Mouse (Mus musculus): ENCODE measurements around the gene Rad23b. TPM values are rescaled to one million over a fixed set of nuclear protein-coding genes. Genes with fewer than 3 reads are reported as not detected.

The Rad23b gene
- polyA plus RNA-seq, 1 experiment from 2014 or later: 67.2 TPM

GRCm38 (mm10) chr4:55370127-55370526 is 20.3 kb downstream of the Rad23b start:
- WGBS: 94% methylated on average over 3 of the region's 3 CpGs
- Histone ChIP-seq H3K27ac (ENCODE audit: low read length) (no peak overlapping the region), H3K4me2 (ENCODE audit: low read depth, low read length) (no peak overlapping the region), H3K9me3 (replicated peaks; ENCODE audit: control insufficient read depth, low read length) (no peaks in the 10 kb centered on the region), H3K36me3 (ENCODE audit: control insufficient read depth, insufficient read depth, low read length) (0 out of 2 replicates have a peak, but pooled peaks cover 5% of the 10 kb centered on the region), H3K27me3 (ENCODE audit: control insufficient read depth, insufficient read depth, low read length) (no peaks in the 10 kb centered on the region), H3K4me1 (ENCODE audit: control insufficient read depth, insufficient read depth, low read length) (no peaks in the 10 kb centered on the region), H3K4me3 (replicated peaks; ENCODE audit: low read length) (no peak overlapping the region), H3K9ac (ENCODE audit: low read length) (no peak overlapping the region)
- no peak for ATAC-seq (ENCODE audit: insufficient read depth, low FRiP score)

- ATAC-seq (ENCODE audit: insufficient read depth, low FRiP score): no peak
- Histone ChIP-seq H3K4me3 (replicated peaks; ENCODE audit: low read length) (no peak overlapping the region), H3K36me3 (ENCODE audit: control insufficient read depth, insufficient read depth, low read length) (0 out of 2 replicates have a peak, but pooled peaks cover 5% of the 10 kb centered on the region), H3K9ac (ENCODE audit: low read length) (no peak overlapping the region), H3K27me3 (ENCODE audit: control insufficient read depth, insufficient read depth, low read length) (no peaks in the 10 kb centered on the region), H3K4me1 (ENCODE audit: control insufficient read depth, insufficient read depth, low read length) (no peaks in the 10 kb centered on the region), H3K27ac (ENCODE audit: low read length) (no peak overlapping the region), H3K4me2 (ENCODE audit: low read depth, low read length) (no peak overlapping the region), H3K9me3 (replicated peaks; ENCODE audit: control insufficient read depth, low read length) (no peaks in the 10 kb centered on the region)
- WGBS: 71% methylated on average over 7 of the region's 7 CpGs
These were observed 21.5 kb downstream of the Rad23b start for GRCm38 (mm10) chr4:55371355-55371754.

- H3K27me3 ChIP-seq (ENCODE audit: control insufficient read depth, insufficient read depth, low read length): no peaks in the 10 kb centered on the region
These were observed 32.5 kb downstream of the Rad23b start for GRCm38 (mm10) chr4:55382350-55382749.

GRCm38 (mm10) chr4:55386768-55387167 is 36.9 kb downstream of the Rad23b start:
- H3K9ac ChIP-seq (ENCODE audit: low read length): no peak overlapping the region
- no peaks in the 10 kb centered on the region for H3K4me1 ChIP-seq (ENCODE audit: control insufficient read depth, insufficient read depth, low read length)
- no peak overlapping the region for H3K27ac ChIP-seq (ENCODE audit: low read length)
- H3K36me3 ChIP-seq (ENCODE audit: control insufficient read depth, insufficient read depth, low read length): peaks cover 12% of the 10 kb centered on the region; the same call in 1 of the 2 replicates
- no peaks in the 10 kb centered on the region for H3K9me3 ChIP-seq (replicated peaks; ENCODE audit: control insufficient read depth, low read length)
- WGBS: 75% methylated on average over 2 of the region's 2 CpGs
- no peak for ATAC-seq (ENCODE audit: insufficient read depth, low FRiP score)
- no peak overlapping the region for H3K4me3 ChIP-seq (replicated peaks; ENCODE audit: low read length)
- no peaks in the 10 kb centered on the region for H3K27me3 ChIP-seq (ENCODE audit: control insufficient read depth, insufficient read depth, low read length)
- H3K4me2 ChIP-seq (ENCODE audit: low read depth, low read length): no peak overlapping the region

More at GRCm38 (mm10) chr4:55382350-55382749, 32.5 kb downstream of the Rad23b start:
- H3K4me3 ChIP-seq (replicated peaks; ENCODE audit: low read length): no peak overlapping the region
- no peak for ATAC-seq (ENCODE audit: insufficient read depth, low FRiP score)
- no peak overlapping the region for H3K9ac ChIP-seq (ENCODE audit: low read length)
- WGBS: 72% methylated on average over 2 of the region's 2 CpGs
- H3K36me3 ChIP-seq (ENCODE audit: control insufficient read depth, insufficient read depth, low read length): peaks cover 34% of the 10 kb centered on the region; the same call in 1 of the 2 replicates
- no peaks in the 10 kb centered on the region for H3K4me1 ChIP-seq (ENCODE audit: control insufficient read depth, insufficient read depth, low read length)
- H3K9me3 ChIP-seq (replicated peaks; ENCODE audit: control insufficient read depth, low read length): no peaks in the 10 kb centered on the region
- H3K4me2 ChIP-seq (ENCODE audit: low read depth, low read length): no peak overlapping the region
- H3K27ac ChIP-seq (ENCODE audit: low read length): no peak overlapping the region

- no peak overlapping the region for H3K9ac ChIP-seq (ENCODE audit: low read length)
- H3K9me3 ChIP-seq (replicated peaks; ENCODE audit: control insufficient read depth, low read length): no peaks in the 10 kb centered on the region
- H3K27me3 ChIP-seq (ENCODE audit: control insufficient read depth, insufficient read depth, low read length): no peaks in the 10 kb centered on the region
- peaks cover 6% of the 10 kb centered on the region; the same call in 1 of the 2 replicates for H3K36me3 ChIP-seq (ENCODE audit: control insufficient read depth, insufficient read depth, low read length)
- no peak for ATAC-seq (ENCODE audit: insufficient read depth, low FRiP score)
- no peaks in the 10 kb centered on the region for H3K4me1 ChIP-seq (ENCODE audit: control insufficient read depth, insufficient read depth, low read length)
- H3K27ac ChIP-seq (ENCODE audit: low read length): no peak overlapping the region
- H3K4me2 ChIP-seq (ENCODE audit: low read depth, low read length): no peak overlapping the region
- 79% methylated on average over 1 of the region's 1 CpGs for WGBS
- H3K4me3 ChIP-seq (replicated peaks; ENCODE audit: low read length): no peak overlapping the region
These were observed 41.6 kb downstream of the Rad23b start for GRCm38 (mm10) chr4:55391480-55391879.

GRCm38 (mm10) chr4:55392445-55392844 is 42.6 kb downstream of the Rad23b start:
- Histone ChIP-seq H3K9ac (ENCODE audit: low read length) (no peak overlapping the region), H3K4me1 (ENCODE audit: control insufficient read depth, insufficient read depth, low read length) (no peaks in the 10 kb centered on the region), H3K9me3 (replicated peaks; ENCODE audit: control insufficient read depth, low read length) (no peaks in the 10 kb centered on the region), H3K27me3 (ENCODE audit: control insufficient read depth, insufficient read depth, low read length) (no peaks in the 10 kb centered on the region), H3K27ac (ENCODE audit: low read length) (no peak overlapping the region), H3K4me3 (replicated peaks; ENCODE audit: low read length) (no peak overlapping the region), H3K4me2 (ENCODE audit: low read depth, low read length) (no peak overlapping the region), H3K36me3 (ENCODE audit: control insufficient read depth, insufficient read depth, low read length) (no peaks in the 10 kb centered on the region)
- WGBS: 90% methylated on average over 7 of the region's 7 CpGs
- ATAC-seq (ENCODE audit: insufficient read depth, low FRiP score): no peak

- 31% methylated on average over 17 of the region's 17 CpGs for WGBS
- H3K4me1 ChIP-seq (ENCODE audit: control insufficient read depth, insufficient read depth, low read length): no peaks in the 10 kb centered on the region
- H3K4me2 ChIP-seq (ENCODE audit: low read depth, low read length): peak overlapping the region; percentile 48
- H3K9me3 ChIP-seq (replicated peaks; ENCODE audit: control insufficient read depth, low read length): peaks cover 5% of the 10 kb centered on the region; the same call in 1 of the 2 replicates
- H3K4me3 ChIP-seq (replicated peaks; ENCODE audit: low read length): peak overlapping the region; percentile 15; the same call in 1 of the 2 replicates
- no peak overlapping the region for H3K27ac ChIP-seq (ENCODE audit: low read length)
- H3K27me3 ChIP-seq (ENCODE audit: control insufficient read depth, insufficient read depth, low read length): no peaks in the 10 kb centered on the region
- ATAC-seq (ENCODE audit: insufficient read depth, low FRiP score): no peak
- H3K36me3 ChIP-seq (ENCODE audit: control insufficient read depth, insufficient read depth, low read length): no peaks in the 10 kb centered on the region
- 0 out of 2 replicates have a peak overlapping the region, but pooled peaks have one; percentile 10 for H3K9ac ChIP-seq (ENCODE audit: low read length)
These were observed 48.3 kb downstream of the Rad23b start for GRCm38 (mm10) chr4:55397911-55398762.

GRCm38 (mm10) chr4:55398901-55399300 is 49.1 kb downstream of the Rad23b start:
- peak overlapping the region; percentile 48 for H3K4me2 ChIP-seq (ENCODE audit: low read depth, low read length)
- WGBS: 59% methylated on average over 11 of the region's 11 CpGs
- H3K36me3 ChIP-seq (ENCODE audit: control insufficient read depth, insufficient read depth, low read length): no peaks in the 10 kb centered on the region
- H3K9me3 ChIP-seq (replicated peaks; ENCODE audit: control insufficient read depth, low read length): peaks cover 5% of the 10 kb centered on the region; the same call in 1 of the 2 replicates
- H3K27me3 ChIP-seq (ENCODE audit: control insufficient read depth, insufficient read depth, low read length): no peaks in the 10 kb centered on the region
- no peak for ATAC-seq (ENCODE audit: insufficient read depth, low FRiP score)
- no peak overlapping the region for H3K4me3 ChIP-seq (replicated peaks; ENCODE audit: low read length)
- 0 out of 2 replicates have a peak overlapping the region, but pooled peaks have one; percentile 10 for H3K9ac ChIP-seq (ENCODE audit: low read length)
- H3K4me1 ChIP-seq (ENCODE audit: control insufficient read depth, insufficient read depth, low read length): no peaks in the 10 kb centered on the region
- H3K27ac ChIP-seq (ENCODE audit: low read length): no peak overlapping the region

GRCm38 (mm10) chr4:55405329-55405728 is 55.5 kb downstream of the Rad23b start:
- no peaks in the 10 kb centered on the region for H3K4me1 ChIP-seq (ENCODE audit: control insufficient read depth, insufficient read depth, low read length)
- ATAC-seq (ENCODE audit: insufficient read depth, low FRiP score): no peak
- H3K27ac ChIP-seq (ENCODE audit: low read length): no peak overlapping the region
- H3K9ac ChIP-seq (ENCODE audit: low read length): no peak overlapping the region
- no peaks in the 10 kb centered on the region for H3K27me3 ChIP-seq (ENCODE audit: control insufficient read depth, insufficient read depth, low read length)
- H3K4me2 ChIP-seq (ENCODE audit: low read depth, low read length): no peak overlapping the region
- 77% methylated on average over 3 of the region's 3 CpGs for WGBS
- H3K36me3 ChIP-seq (ENCODE audit: control insufficient read depth, insufficient read depth, low read length): no peaks in the 10 kb centered on the region
- H3K9me3 ChIP-seq (replicated peaks; ENCODE audit: control insufficient read depth, low read length): peaks cover 5% of the 10 kb centered on the region; the same call in 1 of the 2 replicates
- no peak overlapping the region for H3K4me3 ChIP-seq (replicated peaks; ENCODE audit: low read length)

Measured in stomach, embryonic 16.5 days (tissue).